Mouse (Mus musculus): ENCODE measurements around the gene Sae1.
"Not testable (repeated sequence)": the region's sequence is repeated elsewhere in the genome, so short reads cannot be mapped to it uniquely, and the experiment has no call there.

The Sae1 gene

DNA sequence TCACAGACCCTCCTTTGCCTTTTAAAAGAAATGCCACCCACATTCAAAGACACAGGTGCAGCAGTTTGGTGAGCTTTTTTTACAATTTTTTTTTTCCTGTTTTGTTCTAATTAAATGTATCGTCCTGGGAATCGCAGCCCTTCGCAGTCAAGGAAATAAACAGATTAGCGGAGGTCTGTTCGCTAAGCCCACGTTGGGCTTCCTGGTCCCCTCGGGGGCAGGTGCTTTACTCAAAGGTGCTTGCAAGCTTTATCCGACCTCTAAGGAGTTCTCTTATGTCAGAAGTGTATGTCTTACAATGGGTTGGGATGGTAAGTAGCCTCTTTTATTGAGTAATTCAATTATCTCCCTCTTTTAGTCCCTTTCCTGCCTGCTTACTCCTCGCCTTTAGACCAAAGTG, 14.8 kb upstream of the Sae1 start:
- peak; percentile 40 to 59 for DNase-seq

DNA sequence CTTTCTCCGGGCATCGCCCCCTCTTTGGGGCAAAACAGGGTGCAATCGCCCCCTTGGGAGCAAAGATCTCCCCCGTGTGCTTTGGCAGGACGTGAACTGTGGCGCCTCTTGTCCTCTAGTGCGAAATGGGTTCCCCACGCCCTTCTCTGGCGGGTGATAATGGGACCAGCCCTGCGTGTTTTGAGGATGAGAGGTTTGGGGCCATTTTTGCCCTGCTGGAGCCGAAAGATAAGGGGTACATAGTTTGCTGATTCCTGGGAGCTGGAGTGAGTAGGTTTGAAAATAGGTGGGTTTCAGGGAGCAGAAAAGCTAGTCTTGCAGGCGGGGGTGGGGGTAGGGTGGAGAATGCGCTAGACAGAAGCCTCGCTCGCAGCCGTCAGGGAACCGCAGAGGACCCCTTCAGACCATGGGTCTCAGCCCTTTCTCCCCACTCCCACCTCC, 14.4 kb upstream of the Sae1 start:
- peak; percentile 67 for DNase-seq

DNA sequence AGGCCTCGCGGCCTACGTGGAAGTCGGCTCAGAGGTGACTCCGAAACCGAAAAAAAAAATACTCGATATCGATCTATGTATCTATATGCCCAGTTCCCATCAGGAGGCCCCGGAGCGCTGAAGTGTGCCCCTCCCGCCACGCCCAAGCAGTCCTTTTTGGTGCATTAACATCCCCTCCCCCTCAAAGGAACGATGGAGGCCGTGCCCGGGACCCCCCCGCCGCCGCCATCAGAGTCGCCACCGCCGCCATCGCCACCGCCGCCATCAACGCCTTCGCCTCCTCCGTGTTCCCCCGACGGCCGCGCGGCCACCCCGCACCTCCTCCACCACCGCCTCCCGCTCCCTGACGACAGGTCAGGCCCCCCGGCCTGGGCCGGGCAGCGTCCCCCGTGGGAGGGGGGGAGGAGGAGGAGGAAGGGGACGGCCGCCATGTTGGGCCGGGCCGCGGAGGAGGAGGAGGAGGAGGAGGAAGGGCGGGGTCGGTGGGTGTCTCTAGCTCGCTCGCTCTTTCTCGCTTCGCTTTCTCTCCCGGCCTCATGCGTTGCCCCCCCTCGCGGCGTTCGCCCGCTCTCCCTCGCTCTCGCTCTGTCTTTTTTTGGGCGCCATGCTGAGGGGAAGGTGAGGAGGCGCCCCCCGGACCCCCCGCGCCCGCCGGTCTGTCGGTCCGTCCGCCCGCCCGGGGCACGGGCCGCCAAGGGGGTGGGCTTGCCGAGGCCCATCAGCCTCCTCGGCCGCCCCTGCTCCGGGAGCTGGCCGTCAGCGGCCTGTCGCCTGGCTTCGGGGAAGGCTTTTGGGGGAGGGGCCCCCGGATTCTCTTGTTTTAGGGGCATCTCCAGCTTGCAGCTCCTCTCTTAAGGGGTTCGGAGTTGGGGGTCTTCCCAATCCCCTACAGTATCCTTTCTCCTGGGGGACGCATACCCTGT, 13.3 kb upstream of the Sae1 start, which contains the start of gene Zc3h4:
Gene Zc3h4 (plus strand): TSS at position 222 of the 923 bp plus-strand sequence.
- DNase-seq: peak; percentile 94 to 96

DNA sequence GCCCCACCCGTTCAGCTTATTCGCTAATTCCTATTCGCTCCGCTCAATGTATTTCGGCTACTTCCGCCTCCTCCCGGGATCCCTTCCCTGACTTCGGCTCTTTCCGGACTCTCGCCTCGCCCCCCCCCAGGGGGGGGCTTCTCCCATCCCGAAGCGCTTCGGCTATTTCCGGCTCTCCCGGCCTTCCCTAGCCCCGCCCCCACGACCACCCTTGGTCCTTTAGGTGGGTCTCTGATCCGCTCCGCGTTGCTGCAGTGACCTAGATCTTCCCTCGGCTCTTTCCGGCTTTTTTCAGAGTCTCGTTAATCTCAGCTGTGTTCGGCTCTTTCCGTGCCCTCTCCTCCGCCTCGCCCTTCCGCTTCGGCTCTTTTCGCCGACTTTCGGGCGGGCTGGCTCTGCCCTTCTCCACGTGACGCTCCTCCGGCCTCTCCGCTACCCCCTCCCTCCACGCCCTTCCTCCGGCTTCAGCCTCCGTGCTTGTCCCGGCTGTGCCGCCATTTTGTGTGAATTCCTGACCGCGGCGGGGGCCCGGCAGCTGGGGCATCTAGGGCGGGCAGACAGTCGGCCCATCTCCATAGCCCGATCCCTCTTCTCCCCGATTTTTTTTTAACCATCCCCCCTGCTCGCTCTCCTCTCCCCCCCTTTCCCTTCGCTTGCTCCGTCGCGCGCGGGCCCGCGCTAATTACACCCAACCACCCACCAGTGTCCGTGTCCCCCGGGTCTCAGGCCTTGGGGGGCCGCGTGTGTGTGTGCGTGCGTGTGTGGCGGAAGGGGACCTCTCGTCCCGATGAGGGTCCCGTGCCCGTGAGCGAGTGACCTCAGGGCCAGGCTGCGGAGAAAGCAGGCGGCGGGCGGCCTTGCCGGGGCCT, 12.4 kb upstream of the Sae1 start:
- peak; percentile 100 for DNase-seq

DNA sequence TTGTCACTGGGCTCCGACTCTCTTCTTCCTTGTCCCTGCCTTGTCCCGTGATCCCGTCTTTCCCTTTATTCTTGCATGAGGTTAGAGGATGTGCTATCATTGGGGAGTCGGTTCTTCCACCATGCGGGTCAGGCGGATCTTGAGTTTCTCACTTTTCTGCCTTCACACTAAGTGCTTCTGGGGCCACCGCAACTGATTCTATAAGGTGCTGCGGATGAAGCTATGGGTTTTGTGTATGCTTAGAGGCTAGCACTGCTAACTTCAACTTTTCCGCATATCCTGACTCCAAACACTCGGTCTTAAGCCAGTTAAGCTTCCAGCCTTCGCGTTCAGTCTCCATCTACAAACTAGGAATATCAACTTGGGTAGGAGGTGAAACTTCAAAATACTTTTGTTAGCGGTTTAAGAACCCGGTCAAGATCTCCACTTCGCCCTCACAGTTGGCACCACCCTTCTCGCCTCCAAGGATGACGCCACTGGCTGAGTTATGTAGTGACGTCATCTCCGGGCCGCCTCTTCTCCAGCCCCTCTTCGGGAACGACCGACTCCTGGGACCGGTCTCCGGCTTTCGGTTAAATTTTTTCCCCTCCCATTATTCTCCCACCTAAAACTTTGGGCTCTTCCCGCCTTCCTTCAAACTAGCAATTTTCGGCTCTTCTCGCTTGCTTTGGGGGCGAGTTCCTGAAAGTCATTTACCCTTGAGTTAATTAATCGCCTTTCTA, 11.7 kb upstream of the Sae1 start:
- DNase-seq: peak; percentile 94 to 95

DNA sequence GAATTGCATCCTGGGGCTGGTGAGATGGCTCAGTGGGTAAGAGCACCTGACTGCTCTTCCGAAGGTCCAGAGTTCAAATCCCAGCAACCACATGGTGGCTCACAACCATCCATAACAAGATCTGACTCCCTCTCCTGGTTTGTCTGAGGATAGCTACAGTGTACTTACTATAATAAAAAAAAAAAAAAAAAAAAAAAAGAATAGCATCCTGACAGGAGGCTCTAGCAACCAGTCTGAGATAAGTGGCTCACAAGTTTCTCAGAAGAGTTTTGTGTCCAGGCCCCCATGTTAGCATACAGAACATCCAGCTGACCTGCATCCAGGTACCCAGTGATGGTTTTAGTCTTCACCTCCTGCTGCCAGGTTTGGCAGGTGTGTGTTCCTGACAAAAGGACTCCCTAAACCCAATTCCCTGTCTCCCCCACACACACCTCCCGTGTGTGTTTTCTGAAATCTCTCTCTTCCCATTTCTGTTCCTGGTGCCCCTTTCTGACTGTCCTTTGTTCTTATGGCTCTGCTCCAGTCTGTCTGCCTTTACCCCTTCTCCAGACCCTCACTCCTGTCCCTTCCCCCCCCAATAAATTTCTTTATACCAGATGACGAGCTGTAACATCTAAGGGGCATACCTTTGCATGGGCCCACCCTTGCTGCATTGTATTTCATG, 10.9 kb upstream of the Sae1 start:
- DNase-seq: peak; percentile 18 to 31

DNA sequence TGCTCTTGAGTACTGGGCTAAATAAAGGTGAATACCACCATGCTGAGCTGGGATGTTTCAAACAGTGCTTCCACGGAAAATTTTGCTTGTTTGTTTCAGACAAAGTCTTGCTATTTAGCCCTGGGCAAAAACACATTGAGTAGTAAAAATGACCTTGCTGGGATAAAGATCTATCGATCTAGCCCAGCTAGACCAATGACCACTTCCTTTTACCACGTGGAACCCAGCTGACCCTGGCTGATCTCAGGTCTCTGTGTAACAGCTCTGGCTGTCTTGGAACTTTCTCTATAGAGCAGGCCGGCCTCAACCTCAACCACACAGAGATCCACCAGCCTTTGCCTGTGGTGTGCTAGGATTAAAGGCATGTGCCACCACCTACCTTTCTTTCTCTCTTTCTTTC, 9.9 kb upstream of the Sae1 start:
- no peak for DNase-seq

DNA sequence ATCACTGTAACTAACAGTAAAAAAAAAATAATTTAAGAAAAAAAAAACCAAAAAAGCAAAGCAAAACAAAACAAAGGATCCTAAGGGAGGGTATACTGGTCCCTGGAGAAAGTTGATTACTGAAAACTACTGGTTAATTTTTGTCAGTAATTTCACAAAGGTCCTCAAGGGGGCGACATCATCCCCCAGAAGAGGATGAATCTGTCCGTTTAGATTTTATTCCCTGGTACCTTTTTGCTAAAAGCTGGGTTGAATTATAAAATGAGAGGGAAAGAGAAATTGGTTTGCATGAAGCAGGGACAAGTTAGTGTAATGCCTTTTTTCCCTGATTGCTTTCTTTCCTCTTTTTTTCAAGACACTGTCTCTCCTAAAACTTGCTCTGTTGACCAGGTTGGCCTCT, 8.3 kb upstream of the Sae1 start:
- peak; percentile 68 to 79 for DNase-seq

DNA sequence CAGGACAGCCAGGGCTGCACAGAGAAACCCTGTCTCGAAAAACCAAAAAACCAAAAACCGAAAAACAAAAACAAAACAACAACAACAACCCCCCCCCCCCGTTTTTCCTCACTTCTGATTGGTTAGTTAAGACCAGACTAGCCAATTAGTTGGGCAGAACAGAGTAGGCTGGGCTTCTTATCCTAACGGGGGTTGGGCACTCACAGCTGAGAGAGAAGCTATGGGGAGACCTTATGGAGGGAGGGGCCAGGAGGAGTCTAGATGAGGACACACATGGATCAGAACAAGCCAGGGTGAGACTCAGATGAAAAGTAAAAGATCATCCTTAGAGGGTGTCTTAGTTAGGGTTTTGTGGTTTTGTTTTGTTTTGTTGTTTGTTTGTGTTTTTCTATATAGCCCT, 5.3 kb upstream of the Sae1 start:
- no peak for DNase-seq

DNA sequence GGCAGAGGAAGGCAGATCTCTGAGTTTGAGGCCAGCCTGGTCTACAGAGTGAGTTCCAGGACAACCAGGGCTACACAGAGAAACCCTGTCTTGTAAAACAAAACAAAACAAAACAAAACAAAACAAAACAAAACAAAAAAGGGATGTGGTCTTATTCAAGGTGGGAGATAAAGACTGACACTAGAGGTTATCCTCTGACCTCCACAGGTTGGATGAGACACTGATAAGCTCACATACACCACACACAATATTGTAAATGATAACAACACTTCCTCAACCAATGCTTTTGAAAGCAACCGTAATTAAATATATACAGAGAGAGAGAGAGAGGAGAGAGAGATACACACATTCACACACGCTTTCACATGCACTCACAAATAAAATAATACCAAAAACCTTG, 2.3 kb upstream of the Sae1 start:
- not testable (repeated sequence) for DNase-seq

DNA sequence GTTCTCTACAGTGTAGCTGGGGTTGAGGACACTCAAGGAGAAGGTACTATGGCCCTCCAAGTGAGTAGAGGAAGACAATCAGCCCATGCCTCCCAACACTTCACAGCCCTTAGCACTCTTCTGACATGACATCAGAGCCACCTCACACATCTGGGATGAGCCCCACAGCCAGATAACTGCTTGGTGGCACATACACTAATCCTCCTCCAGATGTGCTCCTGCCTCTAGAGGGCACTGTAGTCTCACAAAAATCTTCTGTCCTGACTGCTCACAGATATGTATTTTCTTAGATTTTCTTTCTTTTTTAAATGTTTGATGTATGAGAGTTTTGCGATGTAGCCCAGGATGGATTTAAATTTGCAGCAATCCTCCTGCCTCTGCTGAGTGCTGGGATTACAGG, 11.1 kb downstream of the Sae1 start:
- DNase-seq: peak; percentile 59 to 68

DNA sequence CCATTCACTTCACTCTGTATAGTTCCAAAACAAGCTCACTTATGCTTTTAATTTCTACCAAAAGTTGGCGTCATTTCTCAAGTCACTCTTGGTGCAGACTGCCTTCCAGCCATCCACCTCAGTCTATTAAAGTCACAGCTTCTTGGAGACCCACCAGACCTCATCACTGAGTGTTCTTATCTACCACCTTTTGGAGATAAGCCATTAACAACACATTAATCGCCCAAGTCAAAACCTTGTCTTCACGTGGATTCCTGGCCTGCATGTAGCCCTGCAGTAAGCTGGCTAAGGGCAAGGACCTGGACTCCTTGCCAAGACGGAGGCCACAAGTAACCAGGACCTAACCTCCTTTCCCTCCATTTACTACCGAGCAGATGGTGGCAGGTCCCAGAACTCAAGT, 12.6 kb downstream of the Sae1 start:
- DNase-seq: no peak

DNA sequence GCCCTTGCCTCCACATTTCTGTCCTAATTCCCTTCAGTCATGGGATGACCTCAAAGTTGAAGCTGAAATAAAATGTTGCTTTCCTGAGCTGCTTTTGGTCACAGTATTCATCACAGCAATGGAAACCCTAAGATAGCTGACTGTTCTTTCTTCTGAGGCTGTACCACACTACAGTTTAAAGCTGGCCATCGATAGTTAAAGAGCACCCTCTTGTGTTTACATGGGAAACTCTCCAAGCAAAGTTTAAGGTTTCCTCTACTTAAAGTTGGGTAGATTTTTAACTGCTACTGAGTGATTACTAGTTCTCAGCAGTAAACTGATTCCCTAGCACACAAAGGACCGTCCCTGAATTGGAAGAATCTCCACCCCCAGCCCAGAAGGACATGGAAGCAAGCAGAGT, 13.9 kb downstream of the Sae1 start:
- DNase-seq: no peak

DNA sequence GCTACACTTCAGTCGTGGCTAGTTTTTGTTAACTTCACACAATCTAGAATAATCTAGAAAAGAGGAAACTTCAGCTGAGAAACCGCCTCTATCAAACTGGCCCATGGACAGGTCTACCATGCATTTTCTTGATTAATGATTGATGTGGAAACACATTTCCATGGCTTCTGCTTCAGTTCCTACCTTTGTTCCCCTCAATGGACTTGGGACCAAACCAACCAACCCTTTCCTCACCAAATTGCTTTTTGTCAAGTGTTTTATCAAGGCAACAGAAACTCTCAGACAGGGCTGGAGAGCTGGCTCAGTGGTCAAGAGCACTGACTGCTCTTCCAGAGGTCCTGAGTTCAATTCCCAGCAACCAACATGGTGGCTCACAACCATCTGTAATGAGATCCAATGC, 17.0 kb downstream of the Sae1 start:
- no peak for DNase-seq

DNA sequence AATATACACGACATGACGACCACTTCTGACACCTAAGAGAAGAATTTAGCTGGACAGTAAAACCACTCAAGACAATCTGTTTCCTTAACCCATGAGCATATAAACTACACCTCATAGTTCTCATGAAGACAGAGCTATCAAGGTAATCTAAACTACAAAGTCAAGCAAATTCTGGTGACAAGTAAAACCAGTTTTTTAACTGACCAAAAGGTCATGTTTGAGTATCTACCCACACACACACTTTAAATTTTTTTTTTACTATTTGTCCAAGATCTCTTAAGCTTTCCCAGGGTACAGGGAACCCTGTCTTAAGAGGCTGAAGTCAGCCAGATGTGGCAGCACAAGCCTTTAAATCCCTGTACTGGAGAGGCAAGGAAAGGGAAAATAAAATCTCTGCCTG, 18.8 kb downstream of the Sae1 start:
- no peak for DNase-seq

DNA sequence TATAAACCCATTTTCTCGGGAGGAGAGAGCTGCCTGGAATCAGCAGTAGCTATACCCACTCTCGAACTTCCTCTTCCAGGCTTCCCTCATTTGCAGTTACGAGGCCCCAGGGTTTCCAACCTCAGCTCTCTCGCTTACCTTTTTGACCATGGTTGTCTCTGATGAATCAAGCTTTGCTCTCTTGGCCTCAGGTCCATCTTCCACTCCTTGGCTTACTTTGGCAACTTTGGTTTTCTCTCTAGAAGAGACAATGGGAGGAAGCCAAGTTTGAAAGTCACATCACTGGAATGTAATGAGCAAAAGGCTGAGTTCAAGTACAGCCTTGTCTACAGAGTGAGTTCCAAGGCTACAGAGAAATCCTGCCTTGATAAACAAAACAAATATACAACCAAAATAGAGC, 20.9 kb downstream of the Sae1 start:
- DNase-seq: no peak

DNA sequence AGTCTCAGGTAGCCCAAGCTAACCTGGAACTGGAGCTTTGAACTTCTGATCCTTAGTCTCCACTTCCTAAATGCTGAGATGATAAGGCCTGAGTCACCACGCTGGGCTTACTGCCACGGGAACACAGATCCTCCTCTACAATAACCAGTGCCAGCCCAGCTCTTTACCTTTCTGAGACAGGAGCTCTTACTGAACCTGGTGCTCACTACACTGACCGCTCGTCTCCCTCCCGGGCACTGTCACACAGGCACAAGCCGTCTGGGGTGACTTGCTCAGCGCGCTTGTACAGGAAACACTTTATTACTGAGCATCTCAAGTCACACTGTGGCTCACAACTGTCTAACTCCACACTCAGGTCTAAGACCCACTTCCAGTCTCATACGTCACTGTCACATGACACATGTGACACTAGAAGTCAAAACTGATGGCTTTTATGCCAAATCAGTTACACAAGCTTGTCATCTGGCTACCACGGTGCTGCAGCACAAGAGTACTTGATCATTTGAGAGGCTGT, 21.4 kb downstream of the Sae1 start:
- DNase-seq: no peak

DNA sequence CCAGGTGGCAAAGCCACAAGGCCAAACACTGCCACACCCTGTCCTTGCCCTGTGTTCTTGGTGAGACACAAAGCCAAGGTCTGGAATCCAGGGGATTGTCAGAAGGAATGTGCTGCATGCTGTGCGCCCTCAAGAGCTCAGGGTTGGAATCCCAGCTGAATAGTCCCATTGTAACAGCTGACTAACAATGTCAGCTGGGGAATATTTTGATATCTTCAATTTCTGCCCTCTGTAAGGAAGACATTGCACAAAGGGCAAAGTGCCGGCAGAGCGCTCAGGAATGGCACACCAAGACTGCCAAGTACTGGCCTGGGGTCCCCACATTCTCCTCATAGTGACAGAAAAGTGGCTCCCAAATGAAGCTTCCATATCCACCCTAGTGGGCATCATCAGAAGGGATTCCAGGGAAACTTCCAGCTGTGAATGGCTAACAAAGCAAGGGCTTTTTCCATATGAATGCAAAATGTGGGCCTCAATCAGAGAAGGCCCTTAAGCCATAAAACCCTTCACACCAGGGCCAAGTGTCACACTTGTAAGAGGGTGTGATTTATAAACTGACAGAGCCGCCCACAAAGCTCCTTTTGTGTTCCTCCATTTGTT, 22.6 kb downstream of the Sae1 start:
- DNase-seq: no peak

DNA sequence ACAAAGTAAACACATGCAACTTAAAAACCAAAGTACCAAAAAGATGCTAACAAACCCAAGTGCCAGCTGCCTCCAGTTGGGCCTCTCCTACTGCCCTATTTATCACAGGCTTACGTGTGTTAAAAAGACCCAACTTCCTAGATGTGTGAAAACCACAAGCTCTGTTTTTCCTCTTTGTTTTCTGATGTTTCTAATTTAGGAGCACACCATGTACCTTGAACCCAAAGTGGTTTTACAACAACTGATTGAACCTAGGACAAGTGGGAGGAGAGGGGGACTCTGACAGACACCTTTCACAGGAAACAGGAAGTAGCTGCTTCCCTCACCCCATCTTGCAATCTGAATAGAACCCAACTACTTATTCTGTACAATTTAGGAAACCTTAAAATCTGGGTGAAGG, 23.3 kb downstream of the Sae1 start:
- no peak for DNase-seq

DNA sequence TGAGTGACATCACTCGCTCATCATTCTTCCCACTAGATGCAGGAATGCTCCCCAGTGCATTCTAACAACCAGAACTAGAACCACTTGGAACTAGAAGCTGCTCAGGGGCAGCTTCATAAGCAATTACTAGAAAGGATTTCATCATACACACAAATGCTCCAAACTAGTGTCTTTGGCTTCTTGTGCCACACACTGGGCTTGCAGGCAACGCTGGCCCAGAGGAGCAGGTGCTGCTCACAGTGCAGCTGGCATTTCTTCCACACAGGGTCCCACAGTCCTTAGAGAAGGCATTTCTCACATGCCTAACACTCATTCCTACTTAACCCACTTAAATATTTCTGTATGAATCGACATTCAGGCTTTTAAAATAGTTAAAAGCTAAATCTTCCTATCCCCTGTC, 30.0 kb downstream of the Sae1 start:
- DNase-seq: no peak

DNA sequence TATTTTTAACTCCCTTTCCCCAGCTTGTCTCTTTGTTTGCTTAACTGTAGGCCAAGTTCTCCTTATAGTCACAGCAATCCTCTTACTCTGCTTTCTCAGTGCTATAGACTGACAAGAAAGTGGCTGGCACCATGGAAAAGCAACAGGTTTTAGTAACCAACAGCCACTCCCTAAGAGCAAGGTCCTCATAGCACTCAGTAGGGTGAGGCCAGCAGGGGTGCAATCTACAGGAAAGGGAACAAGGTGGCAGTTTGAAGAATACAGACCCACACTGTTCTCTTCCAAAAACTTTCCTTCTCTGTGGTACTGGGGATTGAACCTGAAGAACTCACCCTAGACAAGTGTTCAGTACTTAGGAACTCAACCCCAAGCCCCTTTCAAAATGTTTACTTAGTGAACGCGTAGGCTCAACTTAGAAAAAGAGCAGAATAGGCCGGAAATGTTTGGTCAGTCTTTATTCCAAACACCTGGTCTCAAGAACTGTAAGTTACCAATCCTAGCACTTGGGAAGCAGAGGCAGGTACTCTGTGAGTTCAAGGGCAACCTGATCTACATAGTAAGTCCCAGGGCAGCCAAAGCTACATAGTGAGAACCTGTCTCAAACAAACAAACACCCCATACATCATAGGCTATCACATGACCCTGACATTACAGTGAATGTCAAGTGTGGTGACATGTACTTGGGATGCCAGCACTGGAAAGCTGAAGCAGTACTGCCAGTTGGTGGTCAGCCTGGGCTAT, 31.6 kb downstream of the Sae1 start:
- DNase-seq: no peak

Data from cerebellum, postnatal 10 days (tissue).